Mouse (Mus musculus) layer of hippocampus, adult 9-10 months (tissue): ENCODE data around the gene Rdh19.
"Not testable (repeated sequence)": the region's sequence is repeated elsewhere in the genome, so short reads cannot be mapped to it uniquely, and the experiment has no call there.

ENCODE experiments used
- DNase-seq: peaks from one replicate; pipeline ENCODE4 v3.0.0; 2022; ENCODE audit warnings: low spot score

The Rdh19 gene

GRCm38 (mm10) chr10:127879155-127879688 is 29.5 kb downstream of the Rdh19 start:
- DNase-seq: no peak

DNA sequence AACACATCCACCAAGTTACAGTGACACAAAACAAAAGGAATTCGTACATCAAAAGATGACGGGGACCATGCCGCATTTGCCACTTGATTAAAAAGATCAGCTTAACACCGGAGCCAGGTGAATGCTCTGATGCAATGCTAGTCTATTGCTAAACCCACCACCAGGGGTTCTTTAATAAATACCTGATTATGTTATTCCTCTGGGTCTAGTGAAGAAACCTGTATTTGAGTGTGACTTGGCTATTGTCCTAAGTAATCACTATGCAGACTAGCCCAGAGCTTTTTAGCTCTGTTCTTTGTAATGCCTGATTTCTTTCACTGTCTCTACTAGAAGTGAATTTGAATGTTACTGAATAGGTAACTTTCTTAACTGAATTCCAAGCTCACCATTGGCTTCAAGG is 31.3 kb downstream of the Rdh19 start:
- no peak for DNase-seq

DNA sequence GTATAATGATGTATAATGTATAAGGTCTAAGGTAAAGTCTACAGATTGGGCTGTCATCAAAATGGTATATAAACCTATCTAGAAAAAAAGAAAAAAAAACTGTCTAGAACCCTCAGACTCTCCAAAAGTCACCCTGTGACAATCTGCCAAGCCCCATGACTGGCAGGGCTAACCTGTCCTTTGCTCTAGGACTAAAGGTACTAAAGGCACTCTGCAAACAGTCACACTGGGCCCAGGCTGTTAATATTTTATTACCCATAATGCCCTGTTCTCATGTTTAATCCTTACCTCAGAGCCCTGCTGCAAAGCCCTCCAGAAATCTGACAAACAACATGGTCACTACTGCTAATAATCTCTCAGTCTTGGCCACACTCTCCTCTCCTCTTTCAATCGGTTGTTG is 36.8 kb downstream of the Rdh19 start:
- DNase-seq: no peak

DNA sequence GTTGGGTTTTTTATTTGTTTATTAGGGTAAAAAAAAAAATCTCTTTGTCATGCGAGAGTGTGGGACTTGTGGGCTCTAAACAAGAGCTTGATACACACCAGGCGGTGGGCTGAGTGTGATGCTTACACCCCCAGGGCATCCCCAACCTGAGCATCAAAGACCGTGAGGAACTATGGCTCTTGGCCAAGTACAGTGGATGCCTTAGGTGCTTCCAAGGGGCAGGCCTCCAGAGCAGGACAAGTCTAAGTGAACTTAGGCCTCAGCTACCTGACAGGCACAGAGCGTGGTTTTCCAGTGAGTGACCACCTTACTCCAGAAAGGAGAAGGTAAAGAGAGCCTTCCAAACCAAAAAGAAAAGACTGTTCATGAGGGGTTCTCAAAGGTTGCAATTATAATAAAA is 37.2 kb downstream of the Rdh19 start:
- no peak for DNase-seq

- DNase-seq: no peak
These were observed 38.9 kb downstream of the Rdh19 start, which contains the start of gene Rdh7 for GRCm38 (mm10) chr10:127888605-127889004. Gene Rdh7 (minus strand): TSS chr10:127888817.

DNA sequence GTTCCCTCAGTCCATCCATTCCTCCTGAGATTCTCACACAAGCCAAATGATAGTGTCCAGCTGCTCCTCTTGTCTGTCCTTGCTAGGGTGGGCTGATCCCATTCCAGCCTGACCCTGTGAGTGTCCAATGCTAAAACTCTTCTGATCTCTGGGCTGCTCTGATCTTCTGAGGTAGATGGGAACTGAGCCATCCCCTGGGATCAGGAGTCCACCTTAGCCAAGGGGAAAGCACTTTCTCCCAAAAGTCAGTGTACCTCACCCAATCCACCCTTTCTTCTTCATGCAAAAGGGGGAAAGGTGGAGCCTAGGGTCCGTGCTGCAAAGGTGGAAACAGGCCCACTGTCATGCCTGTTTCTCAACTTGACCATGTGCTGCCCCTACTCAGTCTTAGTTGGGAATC is 41.8 kb downstream of the Rdh19 start:
- no peak for DNase-seq

DNA sequence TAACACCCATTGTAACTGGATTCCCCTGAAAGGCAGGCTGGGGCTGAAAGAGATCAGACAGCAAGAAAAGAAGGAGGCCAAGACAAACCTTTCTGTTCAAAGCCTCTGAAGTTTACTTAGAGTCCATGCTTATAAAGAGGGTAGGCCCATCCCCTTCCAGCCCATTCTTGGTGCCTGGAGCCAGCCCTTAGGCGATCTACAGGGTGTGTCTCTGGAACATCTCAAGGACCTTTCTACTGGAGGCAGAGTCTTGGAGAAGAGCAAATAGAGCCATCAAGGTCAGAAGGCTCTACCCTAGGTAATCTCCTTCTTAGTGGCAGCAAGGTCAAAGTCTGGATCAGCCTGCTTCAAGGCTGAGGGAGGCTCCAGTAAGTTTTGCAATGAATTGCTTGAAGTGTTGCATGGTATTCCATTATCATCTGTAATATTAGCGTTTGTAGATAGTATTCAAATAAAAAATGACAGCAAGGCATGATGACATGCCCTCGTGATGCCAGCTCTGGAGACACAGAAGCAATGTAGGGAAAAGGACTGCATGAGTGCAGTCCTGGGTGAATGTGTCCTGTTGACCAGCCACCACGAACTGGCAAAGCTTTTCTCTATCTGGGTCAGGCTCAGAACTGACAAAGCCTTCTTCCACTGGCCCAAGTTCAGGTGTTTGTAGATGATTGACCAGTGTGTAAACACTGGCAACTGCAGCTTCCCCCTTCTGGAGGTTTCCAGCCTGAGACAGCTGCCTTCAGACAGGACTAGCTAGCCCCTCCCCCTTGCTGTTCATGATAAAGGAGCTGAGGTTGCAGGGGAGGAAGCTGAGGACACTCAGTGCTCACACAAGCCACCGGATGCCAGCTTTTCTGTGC is 43.7 kb downstream of the Rdh19 start:
- not testable (repeated sequence) for DNase-seq

DNA sequence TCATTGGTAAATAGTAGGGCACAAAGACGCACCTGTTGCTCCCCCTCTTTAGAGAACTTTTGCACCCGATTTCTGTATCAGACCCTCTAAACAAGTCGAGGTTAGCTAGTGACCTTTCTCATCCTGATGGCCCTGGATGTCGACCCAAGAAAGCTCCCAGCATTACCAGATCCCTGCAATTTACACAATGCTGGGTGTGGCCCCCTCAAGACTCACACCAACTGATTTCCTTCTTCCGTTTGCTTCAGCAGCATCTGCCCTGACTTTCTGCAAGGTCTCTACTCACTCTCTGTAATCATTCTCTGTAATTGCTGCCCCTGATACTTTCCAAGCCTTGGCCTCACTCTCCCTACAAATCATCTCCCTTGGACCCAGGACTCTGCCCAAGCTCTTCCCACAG is 47.0 kb downstream of the Rdh19 start:
- no peak for DNase-seq

DNA sequence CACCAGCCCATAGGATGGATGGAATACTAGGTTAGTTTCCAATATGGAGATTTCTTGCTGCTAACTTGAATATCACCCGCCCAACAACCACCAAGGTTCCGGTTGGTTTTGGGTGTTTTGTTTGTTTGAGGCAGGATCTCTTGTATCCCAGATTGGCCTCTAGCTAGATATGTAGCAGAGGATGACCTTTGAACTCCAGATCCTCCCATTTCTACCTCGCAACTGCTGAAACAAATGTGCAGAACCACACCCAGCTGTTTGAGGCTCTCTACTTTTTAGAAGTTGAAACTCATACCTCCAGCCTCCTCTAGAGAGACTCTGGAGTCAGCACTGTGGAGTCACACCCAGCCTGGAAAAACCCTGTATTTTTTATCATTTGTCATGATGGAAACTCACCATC is 47.8 kb downstream of the Rdh19 start:
- DNase-seq: no peak

DNA sequence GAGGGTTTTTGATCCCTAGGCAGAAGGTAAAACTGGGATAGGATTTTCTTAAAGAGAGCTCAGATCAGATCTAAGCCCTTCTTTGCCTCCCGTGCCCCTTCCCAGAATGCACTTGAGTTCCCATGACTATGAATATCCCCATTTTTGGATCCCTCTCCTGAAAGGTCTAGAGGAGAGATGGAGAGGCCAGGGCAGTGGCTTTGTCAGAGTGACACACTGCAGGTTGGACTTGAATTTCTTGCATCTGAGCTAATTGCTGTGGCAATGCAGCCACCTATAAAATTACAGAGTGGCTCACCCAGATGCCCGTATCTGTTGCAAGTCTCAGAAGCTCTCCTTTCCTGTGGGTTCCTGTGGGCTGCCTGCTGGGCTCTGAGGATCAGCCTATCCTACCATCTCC is 48.5 kb downstream of the Rdh19 start, which contains the start of gene Sdr9c7:
Sdr9c7 (plus strand) TSS at position 301 of the 400 bp plus-strand sequence.
- no peak for DNase-seq

- no peak for DNase-seq
These were observed 50.1 kb downstream of the Rdh19 start for GRCm38 (mm10) chr10:127899783-127900182.

DNA sequence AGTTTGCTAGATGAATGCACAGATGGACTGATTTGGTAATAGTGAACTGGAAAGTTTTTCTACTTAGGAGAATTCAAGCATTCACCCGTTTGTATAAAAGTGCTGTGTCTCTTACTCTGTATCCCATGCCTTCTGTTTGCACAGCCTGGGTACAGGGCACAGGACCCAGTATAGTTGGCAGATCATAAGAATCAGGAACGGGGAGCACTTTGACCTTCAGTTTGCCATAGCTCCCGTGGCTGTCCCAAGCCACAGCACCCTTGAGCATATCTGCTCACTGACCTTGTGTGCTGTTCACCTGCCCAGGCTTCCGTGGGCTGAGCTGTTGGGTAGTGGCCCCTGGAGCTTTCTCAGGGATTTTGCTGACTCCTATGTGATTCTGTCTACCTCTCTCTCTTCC is 52.0 kb downstream of the Rdh19 start:
- no peak for DNase-seq

- DNase-seq: no peak
These were observed 53.4 kb downstream of the Rdh19 start for GRCm38 (mm10) chr10:127903116-127903515.

DNA sequence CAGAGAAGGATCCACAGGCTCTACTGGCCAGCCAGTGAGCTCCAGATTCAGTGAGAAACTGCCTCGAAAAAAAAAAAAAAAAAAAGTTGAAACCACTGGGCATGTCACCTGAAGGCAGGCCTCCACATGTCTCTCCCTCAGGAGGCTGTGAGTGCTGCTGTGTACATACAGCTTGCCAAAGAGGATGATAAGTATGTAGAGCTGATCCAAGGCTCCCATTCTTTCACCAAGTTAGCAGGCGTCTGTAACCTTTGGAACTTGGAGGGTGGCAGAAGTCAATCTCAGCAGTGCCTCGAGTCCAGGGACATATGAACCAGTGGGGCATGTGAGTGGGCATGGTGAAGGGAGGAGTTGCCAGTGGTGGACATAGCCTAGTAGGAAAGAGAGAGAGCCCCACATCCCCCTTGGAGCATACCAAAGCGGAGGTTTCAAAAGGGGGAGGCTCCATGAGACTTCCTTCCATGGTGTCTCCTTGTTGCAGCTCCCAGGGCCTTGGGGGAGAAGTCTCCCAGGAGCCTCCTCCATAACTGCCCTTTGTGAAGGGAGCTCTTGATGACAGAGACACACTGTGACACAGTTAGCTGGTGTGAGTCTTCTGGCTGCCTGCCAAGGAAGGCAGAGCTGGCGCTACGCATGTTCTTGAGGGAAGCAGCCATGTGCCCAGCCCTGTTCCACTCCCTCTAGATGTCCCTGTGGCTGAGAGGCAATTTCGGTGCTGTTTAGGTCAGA is 55.2 kb downstream of the Rdh19 start:
- no peak for DNase-seq

DNA sequence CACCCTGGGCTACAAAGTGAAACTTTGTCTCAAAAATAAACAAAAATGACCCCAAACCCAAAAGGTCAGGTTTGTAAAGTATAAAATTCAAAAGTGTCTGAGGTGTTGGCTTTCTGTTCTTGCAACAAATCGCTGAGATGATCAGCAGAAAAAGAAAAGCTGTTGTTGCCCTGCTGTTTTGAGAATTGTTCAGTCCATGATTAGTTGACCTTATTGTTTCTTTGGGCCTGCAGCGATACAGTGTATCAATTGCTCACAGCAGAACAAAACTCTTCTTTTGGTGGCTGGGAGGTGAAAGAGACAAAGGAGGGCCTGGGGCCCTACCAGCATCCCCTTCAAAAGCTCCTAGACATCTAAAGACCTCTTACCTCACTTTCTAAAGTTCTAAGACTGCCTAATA is 56.4 kb downstream of the Rdh19 start:
- no peak for DNase-seq

- DNase-seq: no peak
These were observed 57.7 kb downstream of the Rdh19 start for GRCm38 (mm10) chr10:127907386-127907951.
